Comparison of ENCODE assay signal across 8 mouse cellular contexts in genomic region chr7:111083733-111084120, GRCm38 (mm10). TPM values are rescaled to one million over a fixed set of nuclear protein-coding genes. Genes with fewer than 3 reads are reported as not detected.
A peak's percentile ranks its signal among the peaks of the same experiment; 100 is the strongest.
DNase-seq lines count a peak whose midpoint lies in the region; ATAC-seq lines count a peak whose summit lies in the region.

No protein-coding gene starts in this region.

- no peak for DNase-seq in kidney, adult 11 months
- DNase-seq in brain, adult 2 months (ENCODE audit: low read depth, low spot score), result peak; percentile 26
- DNase-seq in ovary, postnatal 10 days (ENCODE audit: low spot score), result no peak
- no peak for DNase-seq in layer of hippocampus, postnatal 25 days (ENCODE audit: extremely low spot score in 1 of 2, low spot score in 1 of 2)
- no peak for DNase-seq in urinary bladder, adult 18-20 months (ENCODE audit: low spot score in 2 of 2)

- 13% methylated on average over 4 of the region's 4 CpGs for WGBS in kidney, embryonic 16.5 days
- 12% methylated on average over 4 of the region's 4 CpGs for WGBS in hindbrain, embryonic 13.5 days
- WGBS in midbrain, embryonic 15.5 days, result 12% methylated on average over 4 of the region's 4 CpGs

- no peaks in the 10 kb centered on the region for H3K9me3 ChIP-seq in kidney, embryonic 16.5 days (ENCODE audit: low read length)
- H3K9me3 ChIP-seq in hindbrain, embryonic 13.5 days, result no peaks in the 10 kb centered on the region
- no peaks in the 10 kb centered on the region for H3K9me3 ChIP-seq in midbrain, embryonic 15.5 days

- peak overlapping the region; percentile 98 for H3K27ac ChIP-seq in kidney, embryonic 16.5 days (ENCODE audit: low read length)
- peak overlapping the region; percentile 100 for H3K27ac ChIP-seq in hindbrain, embryonic 13.5 days
- peak overlapping the region; percentile 100 for H3K27ac ChIP-seq in midbrain, embryonic 15.5 days

- peak overlapping the region; percentile 71 for H3K4me2 ChIP-seq in kidney, embryonic 16.5 days (replicated peaks; ENCODE audit: low read depth, low read length)
- peak overlapping the region; percentile 63 for H3K4me2 ChIP-seq in hindbrain, embryonic 13.5 days
- H3K4me2 ChIP-seq in midbrain, embryonic 15.5 days, result peak overlapping the region; percentile 58

- ATAC-seq in kidney, embryonic 16.5 days (ENCODE audit: low FRiP score, low TSS enrichment), result no peak
- ATAC-seq in hindbrain, embryonic 13.5 days (ENCODE audit: low FRiP score), result no peak
- no peak for ATAC-seq in midbrain, embryonic 15.5 days (replicated peaks)

- peak overlapping the region; percentile 77 for H3K9ac ChIP-seq in kidney, embryonic 16.5 days (replicated peaks; ENCODE audit: low read length)
- peak overlapping the region; percentile 85 for H3K9ac ChIP-seq in hindbrain, embryonic 13.5 days
- H3K9ac ChIP-seq in midbrain, embryonic 15.5 days, result peak overlapping the region; percentile 76

- H3K36me3 ChIP-seq in kidney, embryonic 16.5 days (ENCODE audit: insufficient read depth, low read length), result peaks cover 25% of the 10 kb centered on the region
- peaks cover 27% of the 10 kb centered on the region for H3K36me3 ChIP-seq in hindbrain, embryonic 13.5 days
- peaks cover 23% of the 10 kb centered on the region for H3K36me3 ChIP-seq in midbrain, embryonic 15.5 days (replicated peaks)

- peaks cover 17% of the 10 kb centered on the region for H3K4me1 ChIP-seq in kidney, embryonic 16.5 days (ENCODE audit: insufficient read depth, low read length)
- peaks cover 25% of the 10 kb centered on the region for H3K4me1 ChIP-seq in hindbrain, embryonic 13.5 days (replicated peaks)
- H3K4me1 ChIP-seq in midbrain, embryonic 15.5 days, result peaks cover 29% of the 10 kb centered on the region

- H3K27me3 ChIP-seq in kidney, embryonic 16.5 days (ENCODE audit: insufficient read depth, low read length), result no peaks in the 10 kb centered on the region
- no peaks in the 10 kb centered on the region for H3K27me3 ChIP-seq in hindbrain, embryonic 13.5 days
- no peaks in the 10 kb centered on the region for H3K27me3 ChIP-seq in midbrain, embryonic 15.5 days (replicated peaks)

- peak overlapping the region; percentile 95 for H3K4me3 ChIP-seq in kidney, embryonic 16.5 days (ENCODE audit: low read length)
- peak overlapping the region; percentile 97 for H3K4me3 ChIP-seq in hindbrain, embryonic 13.5 days
- peak overlapping the region; percentile 97 for H3K4me3 ChIP-seq in midbrain, embryonic 15.5 days

RNA-seq across cellular contexts. Expression of gene Eif4g2, which starts 0.9 kb away (rescaled TPM):
- 856 and 968 TPM in 2 replicates for polyA plus RNA-seq in kidney, embryonic 16.5 days (2015; fragmentation: Nextera tagmentation; extraction: Ambion mirVana)
- polyA plus RNA-seq in hindbrain, embryonic 13.5 days (2015; fragmentation: Nextera tagmentation; extraction: Ambion mirVana), result 1,147 and 1,168 TPM in 2 replicates
- 1,075 and 1,130 TPM in 2 replicates for polyA plus RNA-seq in midbrain, embryonic 15.5 days (2015; fragmentation: Nextera tagmentation; extraction: Ambion mirVana)
- total RNA-seq in layer of hippocampus, postnatal 25 days (2021), result 100 to 1,000 TPM; 649 to 659 TPM

RNA-seq across cellular contexts. Expression of gene Ctr9, which starts 55.0 kb away (rescaled TPM):
- polyA plus RNA-seq in kidney, embryonic 16.5 days (2015; fragmentation: Nextera tagmentation; extraction: Ambion mirVana), result 79.0 and 81.2 TPM in 2 replicates
- 94.3 and 96.9 TPM in 2 replicates for polyA plus RNA-seq in hindbrain, embryonic 13.5 days (2015; fragmentation: Nextera tagmentation; extraction: Ambion mirVana)
- 86.0 and 91.8 TPM in 2 replicates for polyA plus RNA-seq in midbrain, embryonic 15.5 days (2015; fragmentation: Nextera tagmentation; extraction: Ambion mirVana)
- total RNA-seq in layer of hippocampus, postnatal 25 days (2021), result 10 to 100 TPM; 49.8 to 54.5 TPM
